Mouse (Mus musculus): ENCODE data around the gene Ptprn2.

DNA sequence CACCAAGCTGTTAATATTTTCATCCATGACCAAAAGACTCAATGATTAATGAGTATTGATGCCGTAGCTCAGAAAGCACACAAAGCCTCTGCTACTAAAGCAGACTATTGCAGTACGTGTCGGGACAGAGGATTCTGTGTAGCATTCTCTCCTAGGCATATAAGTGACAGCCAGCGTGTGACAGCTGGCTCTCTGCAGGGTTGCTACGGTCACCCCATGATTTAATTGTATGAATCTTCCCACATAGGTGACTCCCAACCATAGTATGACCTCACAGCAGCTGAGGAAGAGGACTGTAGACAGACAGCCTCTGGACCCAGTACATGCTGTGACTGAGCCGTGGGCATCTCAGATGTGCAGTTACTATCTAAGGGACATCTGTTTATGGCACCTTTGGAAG lies 114.5 kb downstream of the Ptprn2 start:
- TF ChIP-seq POLR2A (IDR thresholded peaks at IDR 0.05; ENCODE audit: low read depth, low read length) (no peak), MEF2A (IDR thresholded peaks at IDR 0.05; ENCODE audit: borderline replicate concordance, low read depth, low read length) (no peak)
